Mouse (Mus musculus) erythroblast, embryonic 14.5 days (primary cell): ENCODE measurements around the gene Gstm5. TPM values are rescaled to one million over a fixed set of nuclear protein-coding genes. Genes with fewer than 3 reads are reported as not detected.
"Not testable (repeated sequence)": the region's sequence is repeated elsewhere in the genome, so short reads cannot be mapped to it uniquely, and the experiment has no call there.

Experiments used
- H3K27me3 ChIP-seq: 2 replicates; pipeline ENCODE4 v1.6.1; 2012; ENCODE audit warnings: inconsistent platforms; ENCODE audit not compliant: control insufficient read depth
- H3K36me3 ChIP-seq: 2 replicates; pipeline ENCODE4 v1.6.1; 2012; ENCODE audit warnings: mild to moderate bottlenecking, inconsistent platforms; ENCODE audit not compliant: control insufficient read depth
- H3K4me1 ChIP-seq: 2 replicates; pipeline ENCODE4 v1.6.1; 2012; ENCODE audit warnings: inconsistent platforms; ENCODE audit not compliant: control insufficient read depth
- H3K4me3 ChIP-seq: replicated peaks from 2 replicates; pipeline ENCODE3; 2012; ENCODE audit warnings: moderate library complexity, mild to moderate bottlenecking, inconsistent platforms
- H3K9me3 ChIP-seq: 2 replicates; pipeline ENCODE4 v1.6.1; 2012; ENCODE audit warnings: low read length, inconsistent platforms, mixed read lengths; ENCODE audit not compliant: control insufficient read depth
- GATA1 ChIP-seq: IDR thresholded peaks from 2 replicates; pipeline ENCODE4 v1.6.1; 2012; ENCODE audit warnings: low read length, inconsistent platforms, mixed read lengths
- TAL1 ChIP-seq: IDR thresholded peaks from 3 replicates; pipeline ENCODE4 v1.6.1; 2012; ENCODE audit warnings: low read length, inconsistent platforms, mixed read lengths
- polyA plus RNA-seq: library from polyadenylated mRNA; stranded (reverse); fragments of >175 nt; gene quantifications from 2 replicates; pipeline ENCODE4 v1.2.3, GENCODE M21; 2012

The Gstm5 gene
- polyA plus RNA-seq, 1 experiment = 5.3 TPM

GRCm38 (mm10) chr3:107868452-107868851, 27.2 kb upstream of the Gstm5 start:
- H3K9me3 ChIP-seq = no peaks in the 10 kb centered on the region
- H3K36me3 ChIP-seq = no peaks in the 10 kb centered on the region
- peaks cover 4% of the 10 kb centered on the region; the same call in 1 of the 2 replicates for H3K4me1 ChIP-seq
- H3K4me3 ChIP-seq = no peak overlapping the region
- no peaks in the 10 kb centered on the region for H3K27me3 ChIP-seq
- no peak for TF ChIP-seq GATA1
- no peak for TF ChIP-seq TAL1

DNA sequence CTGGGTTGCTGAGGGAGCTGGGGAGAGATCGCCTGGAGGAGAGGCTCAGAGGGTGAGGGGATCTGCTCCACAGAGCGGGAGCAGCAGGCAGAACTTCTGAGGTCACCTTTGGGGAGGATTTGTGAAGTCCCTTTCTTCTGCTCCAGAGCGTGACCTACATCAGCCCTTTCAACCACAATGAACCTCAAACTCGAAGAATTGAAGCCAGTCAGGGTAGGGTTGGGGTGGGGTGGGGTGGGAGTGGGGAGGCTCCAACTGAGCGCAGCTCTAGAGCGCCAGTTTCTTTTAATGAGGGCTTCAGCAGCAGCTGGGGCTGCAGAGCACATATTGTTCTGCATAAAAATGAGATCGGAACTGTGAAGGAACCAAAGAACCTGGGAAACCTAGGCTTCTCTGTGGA, 26.5 kb upstream of the Gstm5 start:
- no peaks in the 10 kb centered on the region for H3K9me3 ChIP-seq

DNA sequence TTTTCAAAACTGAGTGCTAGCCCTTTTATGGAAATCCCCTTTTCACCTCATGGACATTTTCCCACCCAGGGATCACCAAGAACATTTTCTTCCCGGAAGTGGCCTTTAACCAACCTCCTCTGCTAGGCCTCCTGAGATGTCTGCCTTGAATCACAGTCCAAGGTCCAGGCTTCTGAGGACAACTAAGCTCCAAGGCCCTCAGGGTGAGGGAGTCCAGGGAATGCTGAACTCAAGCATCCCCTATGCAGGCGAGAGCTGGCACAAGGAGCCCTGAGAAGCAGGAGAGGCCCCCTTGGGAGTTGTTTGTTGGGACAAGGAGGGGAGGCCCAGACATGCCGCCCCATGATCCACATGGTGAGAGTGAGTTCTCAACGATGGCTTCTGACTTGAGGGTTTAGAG, 25.7 kb upstream of the Gstm5 start:
- no peaks in the 10 kb centered on the region for H3K9me3 ChIP-seq
- H3K36me3 ChIP-seq = no peaks in the 10 kb centered on the region
- TF ChIP-seq GATA1 = no peak

More for the DNA sequence above, 26.5 kb upstream of the Gstm5 start:
- TF ChIP-seq TAL1 (no peak), GATA1 (no peak)
- Histone ChIP-seq H3K27me3 (no peaks in the 10 kb centered on the region), H3K4me3 (no peak overlapping the region), H3K4me1 (peaks cover 4% of the 10 kb centered on the region; the same call in 1 of the 2 replicates), H3K36me3 (no peaks in the 10 kb centered on the region)

GRCm38 (mm10) chr3:107873335-107874251, 22.0 kb upstream of the Gstm5 start:
- H3K9me3 ChIP-seq = no peaks in the 10 kb centered on the region
- H3K36me3 ChIP-seq = no peaks in the 10 kb centered on the region
- TF ChIP-seq GATA1 = no peak
- TF ChIP-seq TAL1 = no peak
- H3K27me3 ChIP-seq = no peaks in the 10 kb centered on the region
- H3K4me1 ChIP-seq = no peaks in the 10 kb centered on the region
- no peak overlapping the region for H3K4me3 ChIP-seq

More for the DNA sequence above, 25.7 kb upstream of the Gstm5 start:
- Histone ChIP-seq H3K4me3 (no peak overlapping the region), H3K27me3 (no peaks in the 10 kb centered on the region), H3K4me1 (peaks cover 4% of the 10 kb centered on the region; the same call in 1 of the 2 replicates)

DNA sequence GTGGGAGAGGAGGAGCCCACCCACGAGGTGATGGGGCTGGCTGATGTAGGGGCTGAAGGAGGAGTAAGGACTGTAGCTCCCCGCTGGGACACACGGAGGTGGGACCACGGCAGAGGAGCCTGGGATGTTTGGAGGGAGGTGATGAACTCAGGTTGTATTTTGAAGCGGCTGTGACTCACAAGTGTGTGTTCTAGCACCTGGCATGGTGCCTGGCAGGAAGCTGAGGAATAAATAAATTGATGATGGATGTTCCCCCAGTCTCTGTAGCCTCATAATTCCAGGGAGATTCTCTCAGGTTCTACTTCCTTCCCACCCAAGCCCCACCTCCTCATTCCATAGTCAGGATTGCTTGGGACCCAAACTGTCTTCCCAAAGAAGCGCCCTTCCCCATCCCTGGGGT, 20.4 kb upstream of the Gstm5 start:
- Histone ChIP-seq H3K4me3 (no peak overlapping the region), H3K4me1 (no peaks in the 10 kb centered on the region), H3K9me3 (no peaks in the 10 kb centered on the region), H3K27me3 (no peaks in the 10 kb centered on the region), H3K36me3 (no peaks in the 10 kb centered on the region)
- TF ChIP-seq GATA1 (no peak), TAL1 (no peak)

- no peak for TF ChIP-seq TAL1
- TF ChIP-seq GATA1 = no peak
- no peaks in the 10 kb centered on the region for H3K36me3 ChIP-seq
- no peak within 1 kb of the TSS for H3K4me3 ChIP-seq
- no peaks in the 10 kb centered on the region for H3K27me3 ChIP-seq
- H3K9me3 ChIP-seq = no peaks in the 10 kb centered on the region
- no peaks in the 10 kb centered on the region for H3K4me1 ChIP-seq
Measured at GRCm38 (mm10) chr3:107877005-107877404, 18.6 kb upstream of the Gstm5 start, which contains the start of gene Eps8l3. Gene Eps8l3 (plus strand): TSS chr3:107877229.

- no peaks in the 10 kb centered on the region for H3K9me3 ChIP-seq
- TF ChIP-seq TAL1 (no peak), GATA1 (no peak)
- no peaks in the 10 kb centered on the region for H3K27me3 ChIP-seq
- no peak overlapping the region for H3K4me3 ChIP-seq
- H3K4me1 ChIP-seq = no peaks in the 10 kb centered on the region
- no peaks in the 10 kb centered on the region for H3K36me3 ChIP-seq
Measured at GRCm38 (mm10) chr3:107877747-107878736, 17.6 kb upstream of the Gstm5 start.

DNA sequence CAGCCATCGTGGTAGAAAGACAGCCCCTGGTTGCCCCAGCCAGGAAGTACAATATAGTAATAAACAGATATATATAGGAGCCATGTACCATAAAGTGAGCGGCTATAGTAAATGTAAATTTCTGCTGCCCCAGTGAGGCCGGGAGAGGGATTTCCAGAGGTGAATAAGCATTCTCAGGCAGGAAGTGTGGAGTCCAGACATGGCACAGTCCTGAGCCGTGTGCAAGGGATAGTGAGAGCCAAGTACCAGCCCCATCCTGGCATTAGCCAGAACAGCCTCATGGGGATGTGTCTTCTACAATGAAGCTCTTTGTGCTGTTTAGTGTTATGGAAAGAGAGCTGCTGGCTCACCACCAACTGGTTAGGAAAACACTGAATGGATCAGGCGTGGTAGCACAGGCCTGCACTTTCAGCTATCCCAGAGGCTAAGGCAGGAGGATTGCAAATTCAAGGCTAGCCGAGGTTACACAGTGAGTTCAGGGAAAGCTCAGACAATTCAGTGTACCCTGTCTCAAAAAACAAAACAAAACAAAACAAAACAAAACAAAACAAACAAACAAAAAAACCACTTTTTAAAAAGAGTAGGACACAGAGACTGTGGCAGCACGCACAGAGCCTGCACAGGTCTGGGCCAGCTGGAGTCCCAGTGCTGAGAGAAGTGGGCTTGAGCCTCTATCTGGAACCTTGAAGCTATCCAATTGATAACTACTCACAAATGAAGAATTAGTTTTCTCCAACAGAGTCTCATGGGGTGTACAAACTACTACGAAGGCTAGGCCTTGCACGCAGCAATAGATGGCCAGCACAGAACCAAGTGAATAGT, 7.7 kb upstream of the Gstm5 start:
- Histone ChIP-seq H3K36me3 (peaks cover 20% of the 10 kb centered on the region), H3K4me1 (no peaks in the 10 kb centered on the region), H3K27me3 (no peaks in the 10 kb centered on the region), H3K4me3 (no peak overlapping the region), H3K9me3 (no peaks in the 10 kb centered on the region)
- TF ChIP-seq TAL1 (no peak), GATA1 (no peak)

- not testable (repeated sequence) for H3K4me3 ChIP-seq, H3K9me3 ChIP-seq, H3K27me3 ChIP-seq, H3K4me1 ChIP-seq
- H3K36me3 ChIP-seq = peaks cover 25% of the 10 kb centered on the region
Measured at GRCm38 (mm10) chr3:107889236-107889635, 6.4 kb upstream of the Gstm5 start.
